Mouse (Mus musculus) kidney, postnatal 4 days (tissue): ENCODE measurements around the gene Eif2a.

Experiments
- DNase-seq, 2 experiments: peaks; one replicate each; pipeline ENCODE4 v3.0.0; 2021; ENCODE audit warnings: mixed read lengths in 2 of 2

The Eif2a gene

DNA sequence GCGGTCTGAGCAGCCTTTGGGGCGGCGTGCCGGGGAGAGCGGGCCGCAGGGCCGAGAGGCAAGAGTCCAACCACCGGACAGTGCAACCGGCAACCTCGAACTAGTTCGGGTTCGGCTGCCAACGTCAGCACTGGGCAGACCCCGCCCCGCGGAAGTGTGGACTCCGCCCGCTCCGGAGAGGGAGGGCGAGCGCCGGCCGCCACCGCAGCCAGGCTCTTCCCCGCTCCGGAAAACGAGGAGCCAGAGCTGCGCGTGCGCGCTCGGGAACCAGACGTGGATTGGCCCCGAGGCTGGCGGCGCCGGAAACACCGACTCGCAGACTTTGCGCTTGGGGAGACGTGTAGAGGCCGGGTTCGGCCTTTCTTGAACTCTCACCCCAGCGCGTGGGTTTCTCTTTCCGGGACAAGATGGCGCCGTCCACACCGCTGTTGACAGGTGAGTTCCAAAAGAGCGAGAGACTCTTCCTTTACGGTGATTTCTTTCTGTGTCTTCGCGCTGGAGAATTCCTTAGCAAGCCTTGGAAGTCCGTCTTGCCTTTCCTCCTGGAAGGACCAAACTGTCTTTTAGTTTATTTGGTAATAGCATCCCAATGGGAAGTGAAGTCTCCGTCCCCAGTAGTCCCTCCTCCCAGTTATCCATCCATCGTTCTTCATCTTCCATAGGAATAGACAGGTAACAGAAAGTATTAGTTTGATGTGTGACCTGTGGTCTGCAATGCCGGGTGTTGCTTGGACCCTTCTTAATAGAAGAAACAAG lies at the start of gene Eif2a, which contains the start of gene Serp1:
Gene Eif2a, plus strand, starts transcription at position 170 of the 756 bp plus-strand sequence.
Gene Serp1, minus strand, starts transcription at position 241 of the 756 bp plus-strand sequence.
- peak; percentile 97 to 99 for DNase-seq

GRCm38 (mm10) chr3:58478755-58479455 lies 46.7 kb upstream of the Eif2a start:
- no peak for DNase-seq

GRCm38 (mm10) chr3:58485883-58486282 lies 39.7 kb upstream of the Eif2a start:
- DNase-seq: peak in 1 of 2 experiments; percentile 6

DNA sequence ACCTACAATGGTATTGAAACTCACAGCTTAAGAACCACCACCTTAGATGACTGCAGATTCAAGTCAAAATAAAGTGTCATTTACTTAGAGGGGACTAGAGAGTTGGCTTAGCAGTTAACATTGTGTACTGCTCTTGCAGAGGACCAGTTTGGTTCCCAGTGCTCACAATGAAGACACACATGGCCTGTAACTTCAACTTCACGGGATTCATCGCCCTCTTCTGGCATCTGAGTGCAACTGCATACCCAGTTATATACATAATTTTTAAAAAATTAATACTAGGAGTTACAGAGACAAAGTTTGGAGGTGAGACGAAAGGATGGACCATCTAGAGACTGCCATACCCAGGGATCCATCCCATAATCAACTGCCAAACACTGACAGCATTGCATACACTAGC lies 38.5 kb upstream of the Eif2a start:
- DNase-seq: no peak

DNA sequence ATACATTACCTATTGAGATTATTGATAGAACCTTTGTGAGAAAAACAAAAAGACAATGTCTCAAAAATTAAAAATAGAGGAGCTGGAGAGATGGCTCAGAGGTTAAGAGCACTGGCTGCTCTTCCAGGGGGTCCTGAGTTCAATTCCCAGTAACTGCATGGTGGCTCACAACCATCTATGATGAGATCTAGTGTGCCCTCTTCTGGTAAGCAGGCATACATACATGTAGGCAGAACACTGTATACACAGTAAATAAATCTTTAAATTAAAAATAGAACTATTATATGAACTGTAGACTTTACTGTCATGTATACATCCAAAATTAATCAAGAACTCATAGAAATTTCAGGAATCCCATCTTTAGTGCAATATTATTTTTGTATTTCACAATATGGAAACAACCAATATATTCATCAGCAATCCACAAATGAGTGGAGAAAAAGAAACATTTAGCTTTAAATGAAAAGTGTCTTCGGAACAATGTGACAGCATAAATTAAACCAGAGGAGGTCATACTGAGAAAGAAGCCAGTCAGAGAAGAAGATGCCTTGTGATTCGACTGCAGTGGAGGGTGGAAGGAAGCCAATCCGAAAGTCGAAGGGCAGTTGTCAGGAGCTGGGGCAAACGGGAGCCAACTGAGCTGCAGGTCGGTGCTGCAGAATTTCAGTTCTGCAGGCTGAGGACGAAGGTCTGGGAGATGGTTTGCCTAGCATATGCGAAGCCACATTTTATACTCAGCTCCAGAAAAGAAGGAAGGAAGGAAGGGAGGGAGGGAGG lies 37.4 kb upstream of the Eif2a start:
- no peak for DNase-seq

- DNase-seq: peak; percentile 26 to 40
These were observed 34.8 kb upstream of the Eif2a start for GRCm38 (mm10) chr3:58490787-58491186.

DNA sequence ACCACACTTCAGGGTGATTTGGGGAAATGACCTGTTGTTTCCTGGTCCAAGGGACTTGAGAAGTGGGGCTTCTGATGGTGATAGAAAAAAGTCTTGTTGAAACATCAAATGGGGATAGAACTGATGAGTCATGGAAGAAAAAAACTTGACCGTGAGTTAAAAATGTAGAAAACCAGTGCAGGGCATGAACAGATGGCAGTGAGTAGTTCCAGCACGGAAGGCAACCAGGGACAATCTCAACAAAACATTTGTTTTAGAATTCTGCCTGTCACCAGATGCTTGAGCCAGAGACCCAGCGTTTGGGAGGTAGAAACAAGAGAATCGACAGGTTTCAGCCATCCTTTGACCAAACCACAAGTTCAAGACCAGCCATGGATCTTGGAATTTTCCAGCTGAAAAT lies 32.0 kb upstream of the Eif2a start:
- DNase-seq: no peak

DNA sequence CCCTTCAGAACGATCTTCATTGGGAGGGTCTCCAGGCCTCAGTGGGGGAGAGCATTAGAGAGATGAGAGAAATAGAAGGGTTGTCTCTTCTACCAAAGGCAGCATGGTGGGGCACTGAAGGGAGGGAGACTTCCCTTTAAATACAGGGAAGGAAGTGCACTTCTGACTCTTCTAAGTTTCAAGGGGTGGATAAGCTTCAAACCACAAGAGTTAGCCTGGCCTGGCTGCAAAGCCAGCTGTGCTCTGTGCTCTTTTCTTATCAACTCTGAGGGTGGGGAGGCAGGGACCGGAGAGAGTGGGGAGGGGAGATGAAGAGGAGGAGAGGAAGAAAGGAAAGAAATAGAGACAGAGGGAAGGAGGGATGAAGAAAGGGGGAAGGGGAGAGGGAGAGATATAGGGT lies 23.7 kb upstream of the Eif2a start:
- no peak for DNase-seq

DNA sequence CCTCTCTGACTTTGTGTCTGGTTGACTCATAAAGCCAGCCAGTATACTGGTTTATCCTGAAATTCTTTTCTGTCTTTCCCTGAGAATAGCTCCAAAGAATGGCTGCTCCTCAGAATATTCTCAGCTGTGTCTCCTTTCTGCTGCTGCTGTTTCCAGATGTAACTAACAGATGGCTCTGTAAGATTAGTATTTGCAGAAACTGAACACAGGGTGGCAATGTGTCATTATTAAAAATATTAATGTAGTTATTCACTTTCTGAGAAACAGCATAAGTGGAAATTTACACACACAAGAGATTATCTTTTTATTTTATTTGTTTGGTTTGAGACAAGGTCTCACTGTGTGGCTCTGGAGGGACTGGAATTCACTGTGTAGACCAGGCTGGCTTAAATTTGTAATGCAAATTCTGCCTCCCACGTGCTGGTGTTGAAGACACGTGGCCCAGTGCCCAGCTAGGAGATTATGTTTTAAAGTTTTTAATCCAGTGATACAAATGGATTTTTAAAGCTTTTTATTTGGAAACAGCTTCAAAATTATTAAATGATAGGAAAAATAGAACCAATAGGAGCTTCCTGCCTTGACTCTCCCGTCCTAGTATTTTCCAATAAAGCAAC lies 21.8 kb upstream of the Eif2a start:
- no peak for DNase-seq

DNA sequence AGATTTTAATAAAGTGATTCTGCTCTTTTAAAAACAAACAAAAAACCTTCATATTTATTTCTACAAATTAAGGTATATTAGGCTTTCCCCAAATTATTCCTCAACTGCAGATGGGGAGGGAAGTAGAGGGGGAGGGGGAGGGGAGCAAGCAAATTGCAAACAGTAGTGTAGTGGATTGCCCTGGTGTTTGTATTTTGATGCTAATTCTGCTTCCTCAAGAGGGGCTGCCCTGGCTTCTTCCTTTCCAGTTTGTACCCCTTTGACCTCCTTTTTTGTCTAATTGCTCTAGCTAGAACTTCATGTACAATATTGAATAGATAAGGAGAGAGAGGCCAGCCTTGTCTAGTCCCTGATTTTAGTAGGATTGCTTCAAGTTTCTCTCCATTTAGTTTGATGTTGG lies 20.9 kb upstream of the Eif2a start:
- DNase-seq: no peak

DNA sequence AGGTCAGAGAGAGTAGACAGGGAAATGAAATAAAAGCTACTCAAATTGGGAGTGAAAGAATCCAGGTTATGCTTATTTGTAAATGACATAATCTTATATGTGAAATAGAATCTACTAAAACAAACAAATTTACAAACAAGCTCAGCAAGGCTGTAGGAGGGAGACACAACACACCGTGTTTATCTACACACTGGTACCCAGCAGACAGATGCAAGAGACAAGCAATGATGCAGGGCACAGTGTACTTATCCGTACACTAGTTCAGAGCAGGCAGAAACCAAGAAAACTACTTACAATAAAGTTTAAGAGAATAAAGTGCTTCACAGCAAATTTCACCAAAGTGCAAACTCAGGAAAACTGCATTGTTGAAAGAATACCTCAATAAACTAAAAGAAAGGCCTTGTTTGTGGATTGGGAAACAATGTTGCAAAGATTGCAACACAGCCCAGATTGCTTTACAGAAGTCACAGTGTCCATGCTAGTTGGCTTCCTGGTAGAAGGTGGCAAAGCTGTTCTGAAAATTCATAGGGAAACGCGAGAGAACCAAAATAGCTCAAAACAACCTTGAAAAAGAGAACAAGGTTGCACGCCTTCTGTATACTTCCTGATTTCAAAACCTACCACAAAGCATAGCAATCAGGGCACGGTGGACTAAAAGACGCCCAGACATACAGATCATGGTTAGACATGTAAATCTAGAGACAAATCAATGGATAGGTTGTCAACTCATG lies 17.4 kb upstream of the Eif2a start:
- no peak for DNase-seq

DNA sequence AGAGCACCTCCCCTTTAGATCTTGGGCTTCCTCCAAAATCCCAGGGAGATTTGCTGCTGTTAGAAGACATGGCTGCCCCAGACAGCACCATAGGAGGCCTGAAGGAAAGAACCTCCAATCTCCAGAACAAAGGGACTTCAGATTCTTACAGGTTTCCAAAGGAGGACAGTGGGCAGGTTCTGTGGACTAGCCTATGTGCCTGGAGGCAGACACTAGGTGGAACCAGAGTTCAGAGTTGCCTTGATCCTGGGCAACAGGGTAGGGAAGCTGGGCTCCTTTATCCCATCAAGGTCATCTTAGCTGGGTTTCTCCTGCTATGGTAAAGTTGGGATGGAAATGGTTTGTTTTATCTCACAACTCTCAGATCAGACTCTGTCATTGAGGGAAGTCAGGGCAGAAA lies 14.0 kb upstream of the Eif2a start:
- DNase-seq: peak in 1 of 2 experiments; percentile 10

- DNase-seq: no peak
These were observed 12.9 kb upstream of the Eif2a start for GRCm38 (mm10) chr3:58512740-58513139.

GRCm38 (mm10) chr3:58513483-58513882 lies 12.1 kb upstream of the Eif2a start:
- no peak for DNase-seq

- no peak for DNase-seq
These were observed 9.5 kb upstream of the Eif2a start for GRCm38 (mm10) chr3:58515947-58516601.

GRCm38 (mm10) chr3:58516602-58516976 lies 9.0 kb upstream of the Eif2a start:
- DNase-seq: no peak

DNA sequence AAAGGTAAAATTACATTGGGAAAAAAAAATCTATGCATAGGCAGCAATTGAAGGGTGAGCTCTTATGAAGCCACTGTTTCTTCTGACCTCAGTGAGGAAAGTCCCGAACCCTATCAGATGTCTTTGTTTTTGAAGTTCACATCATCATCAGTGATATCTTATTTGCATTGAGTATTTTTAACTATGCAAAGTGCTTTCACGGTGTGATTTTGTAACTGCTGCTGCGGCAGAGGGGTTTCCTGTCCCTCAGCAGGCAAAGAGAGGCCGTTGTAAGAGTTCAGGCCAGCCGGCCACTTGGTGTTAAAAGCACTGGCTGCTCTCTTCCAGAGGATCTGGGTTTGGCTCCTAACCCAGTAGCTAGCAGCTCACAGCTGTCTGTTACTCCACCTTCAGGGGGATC lies 8.4 kb upstream of the Eif2a start:
- DNase-seq: no peak

DNA sequence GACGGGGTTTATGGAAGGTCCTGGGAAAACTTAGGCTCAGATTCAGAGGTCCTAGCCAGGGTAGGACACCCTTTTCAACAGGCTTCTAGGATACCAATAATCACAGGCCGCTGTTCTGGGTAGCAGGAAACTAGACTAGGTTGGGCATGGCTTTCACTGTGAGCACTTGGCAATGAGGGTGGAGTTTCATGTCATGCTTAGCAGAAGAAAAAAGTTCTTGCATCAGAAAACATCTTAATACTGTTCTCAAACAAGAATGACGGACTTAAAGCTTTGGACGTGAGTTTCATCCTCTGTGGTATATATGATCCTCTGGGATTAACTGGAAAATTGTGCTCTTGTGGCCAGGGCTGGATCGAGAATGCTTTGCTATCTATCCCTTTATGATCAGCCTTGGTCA lies 7.8 kb upstream of the Eif2a start:
- no peak for DNase-seq

DNA sequence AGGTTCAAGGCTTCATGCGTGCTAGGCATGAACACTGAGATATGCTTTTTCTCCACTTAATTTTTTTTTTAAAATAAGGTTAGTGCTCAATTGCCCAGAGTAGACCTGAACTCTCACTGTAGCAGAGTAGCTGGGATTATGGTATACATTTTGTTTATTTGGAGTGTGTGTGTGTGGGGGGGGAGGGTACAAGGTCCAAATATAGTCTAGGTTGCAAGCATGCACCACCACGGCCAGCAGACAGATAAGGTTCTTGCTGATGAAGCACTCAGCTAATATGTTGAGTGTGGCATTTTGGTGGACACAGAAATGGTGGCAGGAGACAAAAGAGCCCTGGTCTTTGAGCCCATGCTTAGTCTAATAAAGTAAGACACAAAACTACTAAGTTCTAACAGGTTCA lies 6.7 kb upstream of the Eif2a start:
- no peak for DNase-seq

DNA sequence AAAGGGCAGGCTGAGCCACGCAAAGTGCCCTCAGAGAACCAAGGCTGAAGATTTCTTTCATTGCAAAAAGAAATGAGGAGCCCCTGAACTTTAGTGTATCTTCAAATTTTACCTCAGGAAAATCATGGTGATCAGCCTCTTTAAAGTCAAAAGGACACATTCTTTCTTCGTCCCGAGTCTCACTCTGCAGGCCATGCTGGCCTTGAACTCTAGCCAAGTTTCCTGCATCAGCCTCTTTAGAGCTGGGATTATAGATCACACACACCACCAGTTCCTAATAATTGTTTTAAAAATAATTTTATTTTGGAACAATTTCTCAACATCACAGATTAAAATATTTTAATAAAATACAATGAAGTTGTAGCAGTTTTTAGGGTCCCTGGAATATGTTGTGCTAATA lies 6.1 kb upstream of the Eif2a start:
- no peak for DNase-seq

DNA sequence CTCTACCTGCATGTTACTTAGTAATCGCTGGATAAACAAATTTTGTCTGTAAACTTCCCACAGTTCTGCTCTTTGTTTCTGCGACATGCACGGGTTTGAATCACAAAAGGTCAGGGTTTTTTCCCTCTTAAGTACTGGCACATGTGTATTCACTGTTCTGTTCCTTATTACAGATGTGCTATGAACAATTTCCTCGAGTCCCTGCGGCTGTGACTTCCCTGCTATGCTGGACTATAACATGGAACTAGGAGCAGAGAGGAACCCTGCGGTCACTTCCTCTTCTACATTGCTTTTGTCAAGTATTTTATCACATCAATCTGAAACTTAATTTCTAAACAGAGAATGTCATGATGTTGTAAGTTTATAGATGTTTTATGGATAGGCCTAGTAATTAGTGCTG lies 5.3 kb upstream of the Eif2a start:
- no peak for DNase-seq

GRCm38 (mm10) chr3:58521361-58521760 lies 4.3 kb upstream of the Eif2a start:
- DNase-seq: no peak
